Mouse (Mus musculus) kidney, adult 2 months (tissue): Measurements from ENCODE around the gene Ipo7.

Experiments
- CTCF ChIP-seq: fragments of 200-500 bp; conservative IDR thresholded peaks from 2 replicates; pipeline ENCODE4 v1.5.1; 2011; ENCODE audit warnings: low read depth, mild to moderate bottlenecking, control low read depth, low read length, moderate library complexity, mixed read lengths; ENCODE audit not compliant: insufficient read depth, insufficient read length
- POLR2A ChIP-seq: fragments of 200-500 bp; IDR thresholded peaks from one replicate; pipeline ENCODE4 v1.6.1; 2011; ENCODE audit warnings: low read depth, low read length, control low read depth

DNA sequence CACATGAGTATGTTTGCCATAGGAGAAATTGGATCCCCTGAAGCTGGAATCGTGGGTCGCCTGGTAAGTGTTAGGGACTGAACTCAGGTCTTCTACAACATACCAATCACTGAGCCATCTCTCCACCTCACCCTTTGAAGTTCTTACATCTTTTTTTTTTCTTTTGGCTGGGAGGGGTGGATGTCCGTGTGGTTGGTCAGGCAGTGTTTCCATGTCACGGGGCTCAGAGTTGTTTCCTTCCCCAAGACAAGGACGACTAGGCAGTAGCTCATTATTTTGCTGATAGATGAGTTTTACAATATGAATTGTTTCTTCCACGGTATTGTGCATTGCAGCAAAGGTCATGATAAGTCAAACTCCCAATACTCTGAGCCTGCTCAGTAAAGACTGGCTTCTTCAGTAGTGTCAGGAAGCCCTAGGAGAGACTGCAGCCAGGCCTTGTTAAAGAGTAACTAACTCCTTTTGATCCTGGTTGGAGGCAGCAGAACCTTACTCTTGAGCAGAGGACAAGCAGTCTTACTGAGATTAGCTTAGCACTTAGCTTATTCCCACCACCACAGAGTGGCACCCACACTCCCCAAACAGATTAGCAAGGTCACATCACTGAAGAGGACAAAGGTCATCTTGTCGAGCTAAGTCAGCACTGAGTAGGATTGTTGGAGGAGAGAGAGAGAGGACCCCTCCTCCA is 79.2 kb downstream of the Ipo7 start:
- TF ChIP-seq CTCF (0 out of 2 replicates have a peak, but pooled peaks have one; percentile 5), POLR2A (no peak)
